Mouse (Mus musculus) liver, postnatal 0 days (tissue): ENCODE results near the gene Camkmt.

Source experiments
- CTCF ChIP-seq: sonication (generic); IDR thresholded peaks from 2 replicates; pipeline ENCODE4 v1.5.1; 2016; ENCODE audit warnings: antibody characterized with exemption, low read depth
- EP300 ChIP-seq: IDR thresholded peaks from 2 replicates; pipeline ENCODE4 v1.6.1; 2016; ENCODE audit warnings: antibody characterized with exemption, low read depth, mild to moderate bottlenecking

- TF ChIP-seq CTCF (no peak), EP300 (no peak)
Observed at GRCm38 (mm10) chr17:85489488-85489980, 399.2 kb downstream of the Camkmt start.
